Mouse (Mus musculus): ENCODE measurements around the gene Duoxa1. TPM values are rescaled to one million over a fixed set of nuclear protein-coding genes. Genes with fewer than 3 reads are reported as not detected.
"Not testable (repeated sequence)": the region's sequence is repeated elsewhere in the genome, so short reads cannot be mapped to it uniquely, and the experiment has no call there.

Duoxa1 gene
- total and polyA plus RNA-seq, 3 experiments, result not detected

- no peaks in the 10 kb centered on the region for H3K27me3 ChIP-seq (ENCODE audit: control insufficient read depth in 1 of 2, insufficient read depth in 2 of 2, low read length in 2 of 2)
These were observed 33.7 kb upstream of the Duoxa1 start for GRCm38 (mm10) chr2:122347257-122347656.

GRCm38 (mm10) chr2:122346164-122346563 lies 32.6 kb upstream of the Duoxa1 start:
- not testable (repeated sequence) for H3K27ac ChIP-seq (ENCODE audit: control insufficient read depth, low read depth, low read length)

More at GRCm38 (mm10) chr2:122347257-122347656, 33.7 kb upstream of the Duoxa1 start:
- TF ChIP-seq MYC (IDR thresholded peaks at IDR 0.05; ENCODE audit: low read depth, low read length) (no peak), GABPA (IDR thresholded peaks at IDR 0.05; ENCODE audit: low read depth, low read length) (no peak), E2F4 (IDR thresholded peaks at IDR 0.05; ENCODE audit: borderline replicate concordance, low read depth, low read length) (no peak), UBTF (IDR thresholded peaks at IDR 0.05; ENCODE audit: borderline replicate concordance, insufficient read depth, low read depth, low read length) (no peak), MYB (IDR thresholded peaks at IDR 0.05; ENCODE audit: low read depth, low read length) (no peak), POLR2A (IDR thresholded peaks at IDR 0.05; ENCODE audit: control insufficient read depth in 1 of 2, insufficient read depth in 1 of 2, low read depth in 1 of 2, low read length in 2 of 2, poor library complexity in 1 of 2) (no peak), MAZ (IDR thresholded peaks at IDR 0.05; ENCODE audit: low read depth, low read length) (no peak), HCFC1 (IDR thresholded peaks at IDR 0.05; ENCODE audit: low read depth, low read length) (no peak), JUND (IDR thresholded peaks at IDR 0.05; ENCODE audit: low read depth, low read length) (no peak), ELF1 (IDR thresholded peaks at IDR 0.05; ENCODE audit: low read depth, low read length) (no peak), ZMIZ1 (IDR thresholded peaks at IDR 0.05; ENCODE audit: low read depth, low read length) (no peak), NELFE (IDR thresholded peaks at IDR 0.05; ENCODE audit: low read depth, low read length) (no peak), TCF12 (IDR thresholded peaks at IDR 0.05; ENCODE audit: low read depth, low read length) (no peak), KAT2A (conservative IDR thresholded peaks at IDR 0.05; ENCODE audit: low read depth, low read length) (no peak), MAX (IDR thresholded peaks at IDR 0.05; ENCODE audit: low read length) (no peak)
- H3K79me2 ChIP-seq (ENCODE audit: control insufficient read depth, insufficient read depth, low read length, poor library complexity), result peaks cover 1% of the 10 kb centered on the region; the same call in 1 of the 2 replicates
- peaks cover 0 to 8% of the 10 kb centered on the region in 2 experiments; a peak in 2 of 4 replicates for H3K36me3 ChIP-seq (ENCODE audit: control insufficient read depth in 1 of 2, insufficient read depth in 2 of 2, low read length in 2 of 2)
- no peak overlapping the region for H3K4me3 ChIP-seq (ENCODE audit: control insufficient read depth in 1 of 2, insufficient read depth in 1 of 2, low read depth in 2 of 2, low read length in 2 of 2)
- no peak overlapping the region for H3K27ac ChIP-seq (ENCODE audit: control insufficient read depth, low read depth, low read length)
- H3K9ac ChIP-seq (ENCODE audit: control insufficient read depth, low read depth, low read length, poor library complexity, severe bottlenecking), result no peak overlapping the region
- DNase-seq (ENCODE audit: low read depth, low spot score), result no peak
- peaks cover 3 to 4% of the 10 kb centered on the region in 2 experiments for H3K4me1 ChIP-seq (ENCODE audit: control insufficient read depth in 1 of 2, insufficient read depth in 2 of 2, low read length in 2 of 2)
- H3K9me3 ChIP-seq (replicated peaks; ENCODE audit: insufficient read depth, low read length), result no peaks in the 10 kb centered on the region

More at GRCm38 (mm10) chr2:122346164-122346563, 32.6 kb upstream of the Duoxa1 start:
- not testable (repeated sequence) for H3K9me3 ChIP-seq (replicated peaks; ENCODE audit: insufficient read depth, low read length); DNase-seq (ENCODE audit: low read depth, low spot score); H3K4me1 ChIP-seq (ENCODE audit: control insufficient read depth in 1 of 2, insufficient read depth in 2 of 2, low read length in 2 of 2); H3K4me3 ChIP-seq (ENCODE audit: control insufficient read depth in 1 of 2, insufficient read depth in 1 of 2, low read depth in 2 of 2, low read length in 2 of 2); H3K79me2 ChIP-seq (ENCODE audit: control insufficient read depth, insufficient read depth, low read length, poor library complexity); H3K9ac ChIP-seq (ENCODE audit: control insufficient read depth, low read depth, low read length, poor library complexity, severe bottlenecking); H3K27me3 ChIP-seq (ENCODE audit: control insufficient read depth in 1 of 2, insufficient read depth in 2 of 2, low read length in 2 of 2)
- peaks cover 0 to 12% of the 10 kb centered on the region in 2 experiments; a peak in 2 of 4 replicates for H3K36me3 ChIP-seq (ENCODE audit: control insufficient read depth in 1 of 2, insufficient read depth in 2 of 2, low read length in 2 of 2)

All from MEL (cell line).